Mouse (Mus musculus): ENCODE results near the gene Dhx37. TPM values are rescaled to one million over a fixed set of nuclear protein-coding genes. Genes with fewer than 3 reads are reported as not detected.
"Not testable (repeated sequence)": the region's sequence is repeated elsewhere in the genome, so short reads cannot be mapped to it uniquely, and the experiment has no call there.

Dhx37 gene
- polyA plus RNA-seq, 1 experiment, result 21.5 TPM

- no peak for DNase-seq (ENCODE audit: low read depth)
Observed at GRCm38 (mm10) chr5:125448631-125449030, 14.7 kb upstream of the Dhx37 start.

GRCm38 (mm10) chr5:125448026-125448425, 14.1 kb upstream of the Dhx37 start:
- no peak for DNase-seq (ENCODE audit: low read depth)

- no peak for DNase-seq (ENCODE audit: low read depth)
Observed at GRCm38 (mm10) chr5:125446344-125446743, 12.4 kb upstream of the Dhx37 start.

GRCm38 (mm10) chr5:125444554-125444953, 10.6 kb upstream of the Dhx37 start:
- DNase-seq (ENCODE audit: low read depth), result no peak

GRCm38 (mm10) chr5:125443915-125444314, 10.0 kb upstream of the Dhx37 start:
- DNase-seq (ENCODE audit: low read depth), result no peak

- no peak for DNase-seq (ENCODE audit: low read depth)
Observed at GRCm38 (mm10) chr5:125443335-125443734, 9.4 kb upstream of the Dhx37 start.

- DNase-seq (ENCODE audit: low read depth), result no peak
Observed at GRCm38 (mm10) chr5:125442136-125442995, 8.4 kb upstream of the Dhx37 start.

GRCm38 (mm10) chr5:125441234-125442114, 7.6 kb upstream of the Dhx37 start, which contains the start of gene Bri3bp:
Gene Bri3bp, plus strand, starts transcription at chr5:125441568.
- DNase-seq (ENCODE audit: low read depth), result no peak

- no peak for DNase-seq (ENCODE audit: low read depth)
Observed at GRCm38 (mm10) chr5:125440583-125441233, 6.8 kb upstream of the Dhx37 start.

- DNase-seq (ENCODE audit: low read depth), result not testable (repeated sequence)
Observed at GRCm38 (mm10) chr5:125434347-125434746, 426 bp upstream of the Dhx37 start.

GRCm38 (mm10) chr5:125432324-125432723, 1.6 kb downstream of the Dhx37 start:
- DNase-seq (ENCODE audit: low read depth), result not testable (repeated sequence)

GRCm38 (mm10) chr5:125426343-125426742, 7.6 kb downstream of the Dhx37 start:
- DNase-seq (ENCODE audit: low read depth), result no peak

- DNase-seq (ENCODE audit: low read depth), result no peak
Observed at GRCm38 (mm10) chr5:125425698-125426276, 8.1 kb downstream of the Dhx37 start.

- no peak for DNase-seq (ENCODE audit: low read depth)
Observed at GRCm38 (mm10) chr5:125419124-125419523, 14.8 kb downstream of the Dhx37 start.

- DNase-seq (ENCODE audit: low read depth), result no peak
Observed at GRCm38 (mm10) chr5:125418636-125419035, 15.3 kb downstream of the Dhx37 start.

- DNase-seq (ENCODE audit: low read depth), result no peak
Observed at GRCm38 (mm10) chr5:125416183-125416582, 17.7 kb downstream of the Dhx37 start.

GRCm38 (mm10) chr5:125413763-125414162, 20.2 kb downstream of the Dhx37 start:
- no peak for DNase-seq (ENCODE audit: low read depth)

- not testable (repeated sequence) for DNase-seq (ENCODE audit: low read depth)
Observed at GRCm38 (mm10) chr5:125412536-125412935, 21.4 kb downstream of the Dhx37 start.

- no peak for DNase-seq (ENCODE audit: low read depth)
Observed at GRCm38 (mm10) chr5:125411972-125412530, 21.9 kb downstream of the Dhx37 start.

GRCm38 (mm10) chr5:125409348-125410090, 24.4 kb downstream of the Dhx37 start:
- no peak for DNase-seq (ENCODE audit: low read depth)

- no peak for DNase-seq (ENCODE audit: low read depth)
Observed at GRCm38 (mm10) chr5:125408842-125409241, 25.1 kb downstream of the Dhx37 start.
